Comparison of ENCODE assay signal across 8 mouse cellular contexts in genomic region chr4:148644157-148644511, GRCm38 (mm10). TPM values are rescaled to one million over a fixed set of nuclear protein-coding genes. Genes with fewer than 3 reads are reported as not detected.
DNase-seq lines count a peak whose midpoint lies in the region; TF ChIP-seq lines count a peak whose summit lies in the region.

No protein-coding gene starts in this region.

- TF ChIP-seq POLR2A in embryonic fibroblast, embryonic 13.5 days (IDR thresholded peaks at IDR 0.05; ENCODE audit: low read depth, low read length): no peak

- peak; percentile 51; the same call in 1 of the 2 replicates for TF ChIP-seq CTCF in embryonic fibroblast, embryonic 13.5 days (IDR thresholded peaks at IDR 0.05; ENCODE audit: borderline replicate concordance, insufficient read depth, low read length)

- H3K27ac ChIP-seq in embryonic fibroblast, embryonic 13.5 days (ENCODE audit: insufficient read depth, low read length): no peak overlapping the region

- DNase-seq in MN1 (ENCODE audit: low spot score): peak; percentile 67
- peak; percentile 75 for DNase-seq in brain, adult 2 months (ENCODE audit: low read depth, low spot score)
- DNase-seq in heart, postnatal 4 days: peak; percentile 77
- DNase-seq in layer of hippocampus, postnatal 10 days (ENCODE audit: low spot score in 2 of 2): peak; percentile 62 to 76
- peak; percentile 58 for DNase-seq in lung, postnatal 25 days (ENCODE audit: low spot score)
- DNase-seq in right cerebral cortex, postnatal 25 days: peak; percentile 59
- peak; percentile 82 for DNase-seq in yolk sac, embryonic 10.5 days (ENCODE audit: low spot score)

- H3K4me3 ChIP-seq in embryonic fibroblast, embryonic 13.5 days (ENCODE audit: insufficient read depth, low read length): no peak overlapping the region

- H3K4me1 ChIP-seq in embryonic fibroblast, embryonic 13.5 days (ENCODE audit: control insufficient read depth, insufficient read depth, low read length): no peaks in the 10 kb centered on the region

RNA-seq across cellular contexts. Expression of gene Gm572, which starts 1.0 kb away (rescaled TPM):
- not detected in 2 replicates for polyA plus RNA-seq in embryonic fibroblast, embryonic 13.5 days (2011; ENCODE audit: insufficient read length, low read depth, missing spikeins)
- 1 to 10 TPM; 4.1 to 4.9 TPM for total RNA-seq in heart, postnatal 4 days (2021)
- total RNA-seq in layer of hippocampus, postnatal 10 days (2021): not detected

RNA-seq across cellular contexts. Expression of gene Tardbp, which starts 17.3 kb away (rescaled TPM):
- 404 and 424 TPM in 2 replicates for polyA plus RNA-seq in embryonic fibroblast, embryonic 13.5 days (2011; ENCODE audit: insufficient read length, low read depth, missing spikeins)
- total RNA-seq in heart, postnatal 4 days (2021): 100 to 1,000 TPM; 198 to 204 TPM
- total RNA-seq in layer of hippocampus, postnatal 10 days (2021): 100 to 1,000 TPM; 199 to 221 TPM

RNA-seq across cellular contexts. Expression of gene Masp2, which starts 41.8 kb away (rescaled TPM):
- polyA plus RNA-seq in embryonic fibroblast, embryonic 13.5 days (2011; ENCODE audit: insufficient read length, low read depth, missing spikeins): not detected in 2 replicates
- under 1 TPM in 1 of 2 experiments, not detected in 1; 0.25 TPM for total RNA-seq in heart, postnatal 4 days (2021)
- 1 to 10 TPM; 2.2 to 2.9 TPM for total RNA-seq in layer of hippocampus, postnatal 10 days (2021)

RNA-seq across cellular contexts. Expression of gene Srm, which starts 52.8 kb away (rescaled TPM):
- 110 and 114 TPM in 2 replicates for polyA plus RNA-seq in embryonic fibroblast, embryonic 13.5 days (2011; ENCODE audit: insufficient read length, low read depth, missing spikeins)
- 10 to 100 TPM; 33.0 to 34.7 TPM for total RNA-seq in heart, postnatal 4 days (2021)
- 10 to 100 TPM; 83.5 to 83.8 TPM for total RNA-seq in layer of hippocampus, postnatal 10 days (2021)

Comparison
In these comparisons a context has a peak if more than half of its experiments do, and no peak if none do; other contexts are left out.
1. RNA of gene Gm572, which starts 1.0 kb away (total RNA-seq): 4.1 to 4.9 TPM in heart, postnatal 4 days; not detected in layer of hippocampus, postnatal 10 days; every median in the first group is over 4 times any median in the second.
2. Peak in every context shown above with its lines, with median percentiles within 50 percentile points of each other: DNase-seq.